Mouse (Mus musculus): ENCODE measurements at regions not wholly inside any gene's neighbourhood (a gene's known extent, or its start where the extent isn't known, plus 50 kb on each side); places are given as distances from the start of the nearest gene placed in this dataset.

GRCm38 (mm10) chr6:50734701-50735100, 80.5 kb upstream of the Npvf start:
- no peak overlapping the region for H3K9ac ChIP-seq (ENCODE audit: low read length)
- ATAC-seq (ENCODE audit: low FRiP score, low TSS enrichment) (no peak), DNase-seq (ENCODE audit: low spot score) (no peak)
- H3K4me3 ChIP-seq (ENCODE audit: low read depth, low read length) = no peak overlapping the region
- WGBS = 98% methylated on average over 2 of the region's 2 CpGs
- H3K9me3 ChIP-seq (ENCODE audit: control insufficient read depth, low read length) = no peaks in the 10 kb centered on the region
- no peaks in the 10 kb centered on the region for H3K4me1 ChIP-seq (replicated peaks; ENCODE audit: control insufficient read depth, insufficient read depth)
- H3K27me3 ChIP-seq (ENCODE audit: control insufficient read depth, insufficient read depth, low read length) = no peaks in the 10 kb centered on the region
- no peak overlapping the region for H3K4me2 ChIP-seq (replicated peaks; ENCODE audit: low read depth)
- TF ChIP-seq CTCF (IDR thresholded peaks at IDR 0.05; ENCODE audit: low read depth) (no peak), EP300 (optimal IDR thresholded peaks at IDR 0.05) (no peak)
- H3K36me3 ChIP-seq (ENCODE audit: control insufficient read depth, insufficient read depth, low read length) = no peaks in the 10 kb centered on the region
- H3K27ac ChIP-seq (replicated peaks) = no peak overlapping the region

GRCm38 (mm10) chr6:50735825-50736224, 81.6 kb upstream of the Npvf start:
- H3K4me2 ChIP-seq (replicated peaks; ENCODE audit: low read depth) = no peak overlapping the region
- H3K27me3 ChIP-seq (ENCODE audit: control insufficient read depth, insufficient read depth, low read length) = no peaks in the 10 kb centered on the region
- H3K9me3 ChIP-seq (ENCODE audit: control insufficient read depth, low read length) = no peaks in the 10 kb centered on the region
- ATAC-seq (ENCODE audit: low FRiP score, low TSS enrichment) (no peak), DNase-seq (ENCODE audit: low spot score) (no peak)
- 51% methylated on average over 2 of the region's 2 CpGs for WGBS
- no peak overlapping the region for H3K27ac ChIP-seq (replicated peaks)
- no peak overlapping the region for H3K4me3 ChIP-seq (ENCODE audit: low read depth, low read length)
- peak; percentile 32; the same call in 1 of the 2 replicates for TF ChIP-seq CTCF (IDR thresholded peaks at IDR 0.05; ENCODE audit: low read depth)
- TF ChIP-seq EP300 (optimal IDR thresholded peaks at IDR 0.05) = no peak
- no peak overlapping the region for H3K9ac ChIP-seq (ENCODE audit: low read length)
- no peaks in the 10 kb centered on the region for H3K4me1 ChIP-seq (replicated peaks; ENCODE audit: control insufficient read depth, insufficient read depth)
- H3K36me3 ChIP-seq (ENCODE audit: control insufficient read depth, insufficient read depth, low read length) = no peaks in the 10 kb centered on the region

- Histone ChIP-seq H3K36me3 (ENCODE audit: control insufficient read depth, insufficient read depth, low read length) (no peaks in the 10 kb centered on the region), H3K9me3 (ENCODE audit: control insufficient read depth, low read length) (no peaks in the 10 kb centered on the region), H3K4me2 (replicated peaks; ENCODE audit: low read depth) (no peak overlapping the region), H3K4me3 (ENCODE audit: low read depth, low read length) (no peak overlapping the region), H3K4me1 (replicated peaks; ENCODE audit: control insufficient read depth, insufficient read depth) (0 out of 2 replicates have a peak, but pooled peaks cover 3% of the 10 kb centered on the region), H3K27me3 (ENCODE audit: control insufficient read depth, insufficient read depth, low read length) (no peaks in the 10 kb centered on the region), H3K27ac (replicated peaks) (no peak overlapping the region), H3K9ac (ENCODE audit: low read length) (no peak overlapping the region)
- WGBS = 61% methylated on average over 4 of the region's 4 CpGs
- TF ChIP-seq CTCF (IDR thresholded peaks at IDR 0.05; ENCODE audit: low read depth) (no peak), EP300 (optimal IDR thresholded peaks at IDR 0.05) (no peak)
- no peak for ATAC-seq (ENCODE audit: low FRiP score, low TSS enrichment)
- no peak for DNase-seq (ENCODE audit: low spot score)
Observed at GRCm38 (mm10) chr6:50742009-50742408, 87.8 kb upstream of the Npvf start.

GRCm38 (mm10) chr6:50744462-50745166, 90.4 kb upstream of the Npvf start:
- Histone ChIP-seq H3K4me2 (replicated peaks; ENCODE audit: low read depth) (no peak overlapping the region; the same call in 1 of the 2 replicates), H3K36me3 (ENCODE audit: control insufficient read depth, insufficient read depth, low read length) (no peaks in the 10 kb centered on the region), H3K4me3 (ENCODE audit: low read depth, low read length) (no peak overlapping the region), H3K9me3 (ENCODE audit: control insufficient read depth, low read length) (no peaks in the 10 kb centered on the region), H3K27me3 (ENCODE audit: control insufficient read depth, insufficient read depth, low read length) (no peaks in the 10 kb centered on the region), H3K4me1 (replicated peaks; ENCODE audit: control insufficient read depth, insufficient read depth) (0 out of 2 replicates have a peak, but pooled peaks cover 3% of the 10 kb centered on the region), H3K27ac (replicated peaks) (peak overlapping the region; percentile 30; the same call in 1 of the 2 replicates), H3K9ac (ENCODE audit: low read length) (no peak overlapping the region)
- WGBS = 58% methylated on average over 6 of the region's 6 CpGs
- DNase-seq (ENCODE audit: low spot score) (no peak), ATAC-seq (ENCODE audit: low FRiP score, low TSS enrichment) (peak; percentile 21; the same call in 1 of the 2 replicates)
- TF ChIP-seq CTCF (IDR thresholded peaks at IDR 0.05; ENCODE audit: low read depth) = no peak
- no peak for TF ChIP-seq EP300 (optimal IDR thresholded peaks at IDR 0.05)

GRCm38 (mm10) chr6:50753151-50753550, 98.9 kb upstream of the Npvf start:
- Histone ChIP-seq H3K4me2 (replicated peaks; ENCODE audit: low read depth) (no peak overlapping the region), H3K27ac (replicated peaks) (no peak overlapping the region), H3K9ac (ENCODE audit: low read length) (no peak overlapping the region), H3K4me3 (ENCODE audit: low read depth, low read length) (no peak overlapping the region), H3K36me3 (ENCODE audit: control insufficient read depth, insufficient read depth, low read length) (no peaks in the 10 kb centered on the region), H3K27me3 (ENCODE audit: control insufficient read depth, insufficient read depth, low read length) (no peaks in the 10 kb centered on the region), H3K4me1 (replicated peaks; ENCODE audit: control insufficient read depth, insufficient read depth) (no peaks in the 10 kb centered on the region), H3K9me3 (ENCODE audit: control insufficient read depth, low read length) (no peaks in the 10 kb centered on the region)
- DNase-seq (ENCODE audit: low spot score) (no peak), ATAC-seq (ENCODE audit: low FRiP score, low TSS enrichment) (no peak)
- TF ChIP-seq CTCF (IDR thresholded peaks at IDR 0.05; ENCODE audit: low read depth) (no peak), EP300 (optimal IDR thresholded peaks at IDR 0.05) (no peak)
- WGBS = 73% methylated on average over 7 of the region's 7 CpGs

GRCm38 (mm10) chr6:50754786-50755185, 100.5 kb upstream of the Npvf start:
- no peak overlapping the region for H3K27ac ChIP-seq (replicated peaks)
- ATAC-seq (ENCODE audit: low FRiP score, low TSS enrichment) = no peak
- H3K36me3 ChIP-seq (ENCODE audit: control insufficient read depth, insufficient read depth, low read length) = no peaks in the 10 kb centered on the region
- no peak overlapping the region for H3K4me2 ChIP-seq (replicated peaks; ENCODE audit: low read depth)
- no peaks in the 10 kb centered on the region for H3K27me3 ChIP-seq (ENCODE audit: control insufficient read depth, insufficient read depth, low read length)
- no peaks in the 10 kb centered on the region for H3K4me1 ChIP-seq (replicated peaks; ENCODE audit: control insufficient read depth, insufficient read depth)
- H3K9me3 ChIP-seq (ENCODE audit: control insufficient read depth, low read length) = no peaks in the 10 kb centered on the region
- DNase-seq (ENCODE audit: low spot score) = no peak
- H3K4me3 ChIP-seq (ENCODE audit: low read depth, low read length) = no peak overlapping the region
- H3K9ac ChIP-seq (ENCODE audit: low read length) = no peak overlapping the region
- WGBS = 91% methylated on average over 12 of the region's 12 CpGs
- no peak for TF ChIP-seq CTCF (IDR thresholded peaks at IDR 0.05; ENCODE audit: low read depth)
- no peak for TF ChIP-seq EP300 (optimal IDR thresholded peaks at IDR 0.05)

All from stomach, postnatal 0 days (tissue).